Comparison of ENCODE assay signal across 8 mouse cellular contexts in genomic region chr1:162570260-162570748, GRCm38 (mm10). TPM values are rescaled to one million over a fixed set of nuclear protein-coding genes. Genes with fewer than 3 reads are reported as not detected.
DNase-seq lines count a peak whose midpoint lies in the region; ATAC-seq and TF ChIP-seq lines count a peak whose summit lies in the region.

Vamp4 (plus strand) TSS chr1:162570515.

- H3K27me3 ChIP-seq in forebrain, embryonic 14.5 days (replicated peaks; ENCODE audit: control insufficient read depth, insufficient read depth, low read length) = no peaks in the 10 kb centered on the region
- no peaks in the 10 kb centered on the region for H3K27me3 ChIP-seq in lung, embryonic 14.5 days (ENCODE audit: insufficient read depth, low read length)
- H3K27me3 ChIP-seq in thymus, adult 2 months (ENCODE audit: control insufficient read depth, insufficient read depth, low read length) = no peaks in the 10 kb centered on the region

- intact Hi-C loops in heart, postnatal 25 days (cut with DNase I) = no loop called here

- H3K4me2 ChIP-seq in forebrain, embryonic 14.5 days (ENCODE audit: low read length) = peak within 1 kb of the TSS; percentile 69
- peak within 1 kb of the TSS; percentile 69 for H3K4me2 ChIP-seq in lung, embryonic 14.5 days

- TF ChIP-seq POLR2A in olfactory bulb, adult 2 months (IDR thresholded peaks at IDR 0.05; ENCODE audit: insufficient read depth, low read depth, low read length) = peak; percentile 63; the same call in 1 of the 2 replicates
- TF ChIP-seq POLR2A in thymus, adult 2 months (IDR thresholded peaks at IDR 0.05; ENCODE audit: control insufficient read depth, extremely low read depth, insufficient read depth, low read length, poor library complexity) = peak; percentile 48; the same call in 1 of the 2 replicates

- H3K4me1 ChIP-seq in forebrain, embryonic 14.5 days (ENCODE audit: control insufficient read depth, insufficient read depth, low read length) = no peaks in the 10 kb centered on the region
- H3K4me1 ChIP-seq in lung, embryonic 14.5 days (ENCODE audit: insufficient read depth) = 0 out of 2 replicates have a peak, but pooled peaks cover 4% of the 10 kb centered on the region
- H3K4me1 ChIP-seq in olfactory bulb, adult 2 months (ENCODE audit: control insufficient read depth, insufficient read depth, low read length) = no peaks in the 10 kb centered on the region
- no peaks in the 10 kb centered on the region; the same call in 1 of the 2 replicates for H3K4me1 ChIP-seq in thymus, adult 2 months (replicated peaks; ENCODE audit: control insufficient read depth, insufficient read depth, low read length)

- TF ChIP-seq CTCF in layer of hippocampus, adult 2 months (conservative IDR thresholded peaks at IDR 0.05) = peak; percentile 72
- peak; percentile 64 for TF ChIP-seq CTCF in lung, embryonic 14.5 days (IDR thresholded peaks at IDR 0.05; ENCODE audit: low read depth)
- no peak for TF ChIP-seq CTCF in olfactory bulb, adult 2 months (IDR thresholded peaks at IDR 0.05; ENCODE audit: insufficient read depth, low read depth, low read length)
- TF ChIP-seq CTCF in thymus, adult 2 months (IDR thresholded peaks at IDR 0.05; ENCODE audit: borderline replicate concordance, control insufficient read depth, extremely low read depth, insufficient read depth, low read length, poor library complexity) = 0 out of 2 replicates have a peak, but pooled peaks have one; percentile 37

- H3K9me3 ChIP-seq in forebrain, embryonic 14.5 days (replicated peaks; ENCODE audit: control insufficient read depth, low read length) = no peaks in the 10 kb centered on the region
- no peaks in the 10 kb centered on the region for H3K9me3 ChIP-seq in lung, embryonic 14.5 days (ENCODE audit: low read depth, low read length)

- H3K4me3 ChIP-seq in forebrain, embryonic 14.5 days (ENCODE audit: low read depth, low read length) = peak within 1 kb of the TSS; percentile 91
- peak within 1 kb of the TSS; percentile 91 for H3K4me3 ChIP-seq in layer of hippocampus, adult 2 months
- peak within 1 kb of the TSS; percentile 82 for H3K4me3 ChIP-seq in lung, embryonic 14.5 days (ENCODE audit: low read depth, low read length)
- peak within 1 kb of the TSS; percentile 84 for H3K4me3 ChIP-seq in olfactory bulb, adult 2 months (ENCODE audit: insufficient read depth, low read depth, low read length)
- H3K4me3 ChIP-seq in thymus, adult 2 months (ENCODE audit: control insufficient read depth, insufficient read depth, low read length) = peak within 1 kb of the TSS; percentile 71

- whole genome bisulfite sequencing in forebrain, embryonic 14.5 days = under 1% methylated on average over 35 of the region's 43 CpGs
- under 1% methylated on average over 40 of the region's 43 CpGs for WGBS in lung, embryonic 14.5 days
- under 1% methylated on average over 42 of the region's 43 CpGs for WGBS in olfactory bulb, adult 2 months
- under 1% methylated on average over 41 of the region's 43 CpGs for WGBS in thymus, adult 2 months

- H3K27ac ChIP-seq in forebrain, embryonic 14.5 days (ENCODE audit: low read depth, low read length) = peak within 1 kb of the TSS; percentile 89
- peak within 1 kb of the TSS; percentile 99 for H3K27ac ChIP-seq in layer of hippocampus, adult 2 months
- H3K27ac ChIP-seq in lung, embryonic 14.5 days (ENCODE audit: low read depth) = peak within 1 kb of the TSS; percentile 88
- peak within 1 kb of the TSS; percentile 49 for H3K27ac ChIP-seq in olfactory bulb, adult 2 months (ENCODE audit: insufficient read depth, low read depth, low read length)
- H3K27ac ChIP-seq in thymus, adult 2 months (ENCODE audit: control insufficient read depth, insufficient read depth, low read length) = peak within 1 kb of the TSS; percentile 63

- peaks cover 10% of the 10 kb centered on the region for H3K36me3 ChIP-seq in forebrain, embryonic 14.5 days (ENCODE audit: control insufficient read depth, insufficient read depth, low read length)
- peaks cover 8% of the 10 kb centered on the region for H3K36me3 ChIP-seq in lung, embryonic 14.5 days (ENCODE audit: insufficient read depth)
- peaks cover 12% of the 10 kb centered on the region for H3K36me3 ChIP-seq in thymus, adult 2 months (ENCODE audit: control insufficient read depth, insufficient read depth, low read length)

- peak; percentile 98 for ATAC-seq in forebrain, embryonic 14.5 days
- ATAC-seq in lung, embryonic 14.5 days (ENCODE audit: insufficient read depth) = peak; percentile 98

- H3K9ac ChIP-seq in forebrain, embryonic 14.5 days (ENCODE audit: low read length) = peak within 1 kb of the TSS; percentile 91
- H3K9ac ChIP-seq in lung, embryonic 14.5 days = peak within 1 kb of the TSS; percentile 82

- DNase-seq in ES-CJ7 (ENCODE audit: low read depth, low spot score) = peak; percentile 98
- DNase-seq in cerebellum, adult 11 months = peak; percentile 90
- peak; percentile 97 for DNase-seq in forebrain, embryonic 14.5 days (ENCODE audit: low spot score)
- DNase-seq in heart, postnatal 25 days (ENCODE audit: low spot score) = peak; percentile 86
- peak; percentile 88 to 90 for DNase-seq in layer of hippocampus, adult 2 months (ENCODE audit: low spot score in 2 of 2)
- peak; percentile 97 for DNase-seq in lung, embryonic 14.5 days
- peak; percentile 96 for DNase-seq in thymus, adult 2 months

RNA-seq across cellular contexts. Expression of gene Vamp4, which starts in this region (rescaled TPM):
- 52.3 and 64.6 TPM in 2 replicates for polyA plus RNA-seq in forebrain, embryonic 14.5 days (2014; fragmentation: Nextera tagmentation; extraction: Ambion mirVana)
- total RNA-seq in heart, postnatal 25 days (2021) = 10 to 100 TPM; 19.9 to 24.0 TPM
- total RNA-seq in layer of hippocampus, adult 2 months (2021) = 100 to 1,000 TPM; 102 to 103 TPM
- 48.3 and 48.4 TPM in 2 replicates for polyA plus RNA-seq in lung, embryonic 14.5 days (2014; fragmentation: Nextera tagmentation; extraction: Ambion mirVana)
- not detected in 2 replicates for polyA plus RNA-seq in olfactory bulb, adult 2 months (2012; ENCODE audit: insufficient read depth, insufficient read length, low replicate concordance, missing spikeins)
- polyA plus RNA-seq in thymus, adult 2 months (2012; rRNA removed) = 20.7 and 21.4 TPM in 2 replicates

Comparison
In these comparisons a context has a peak if more than half of its experiments do, and no peak if none do; other contexts are left out.
1. Peak in every context shown above with its lines: DNase-seq, ATAC-seq, H3K4me3 ChIP-seq and H3K27ac ChIP-seq.
2. RNA of gene Vamp4 (total RNA-seq): 102 to 103 TPM in layer of hippocampus, adult 2 months; 19.9 to 24.0 TPM in heart, postnatal 25 days; every median in the first group is over 4 times any median in the second.
3. RNA of gene Vamp4 (polyA plus RNA-seq): 52.3 to 64.6 TPM in forebrain, embryonic 14.5 days, 48.3 to 48.4 TPM in lung, embryonic 14.5 days and 20.7 to 21.4 TPM in thymus, adult 2 months; not detected in olfactory bulb, adult 2 months; every median in the first group is over 10 times any median in the second.
4. H3K27ac ChIP-seq: peak in every context shown above with its lines; median percentile 99 in layer of hippocampus, adult 2 months; 89 in forebrain, embryonic 14.5 days; 88 in lung, embryonic 14.5 days; 63 in thymus, adult 2 months; 49 in olfactory bulb, adult 2 months.